Comparison of ENCODE assay signal across 10 mouse cellular contexts in genomic region chr15:98096957-98097356, GRCm38 (mm10). TPM values are rescaled to one million over a fixed set of nuclear protein-coding genes. Genes with fewer than 3 reads are reported as not detected.
A peak's percentile ranks its signal among the peaks of the same experiment; 100 is the strongest.
DNase-seq lines count a peak whose midpoint lies in the region; ATAC-seq and TF ChIP-seq lines count a peak whose summit lies in the region.
"Had no signal": no experiment of that assay in that cellular context is flagged by ENCODE, and none has a peak within 500 bp of the region (broad histone marks: within the 10 kb centered on the region; RNA-seq: fewer than 3 reads in every experiment).

No protein-coding gene starts in this region.

- 59% methylated on average over 3 of the region's 3 CpGs for WGBS in liver, adult 2 months
- 47% methylated on average over 3 of the region's 3 CpGs for WGBS in liver, embryonic 11.5 days
- 47% methylated on average over 3 of the region's 3 CpGs for WGBS in liver, embryonic 14.5 days (ENCODE audit: insufficient replicate concordance)
- 52% methylated on average over 3 of the region's 3 CpGs for WGBS in embryonic facial prominence, embryonic 10.5 days
- WGBS in midbrain, embryonic 16.5 days = 50% methylated on average over 3 of the region's 3 CpGs

- no peaks in the 10 kb centered on the region for H3K27me3 ChIP-seq in liver, adult 2 months (ENCODE audit: control insufficient read depth, insufficient read depth, low read length)
- H3K27me3 ChIP-seq in liver, embryonic 11.5 days (replicated peaks; ENCODE audit: control insufficient read depth, insufficient read depth, low read length) = no peaks in the 10 kb centered on the region
- H3K27me3 ChIP-seq in ES-Bruce4 (ENCODE audit: control insufficient read depth, insufficient read depth, low read length, poor library complexity, severe bottlenecking) = no peaks in the 10 kb centered on the region
- no peaks in the 10 kb centered on the region for H3K27me3 ChIP-seq in liver, embryonic 14.5 days (ENCODE audit: control insufficient read depth, insufficient read depth, low read length)
- H3K27me3 ChIP-seq in embryonic facial prominence, embryonic 10.5 days (replicated peaks; ENCODE audit: low read depth, poor library complexity, severe bottlenecking) = no peaks in the 10 kb centered on the region
- H3K27me3 ChIP-seq in midbrain, embryonic 16.5 days (ENCODE audit: control insufficient read depth, insufficient read depth, low read depth, low read length) = no peaks in the 10 kb centered on the region
- H3K27me3 ChIP-seq: heart, embryonic 12.5 days had no signal

- no peak for TF ChIP-seq EP300 in ES-Bruce4 (IDR thresholded peaks at IDR 0.05; ENCODE audit: insufficient read depth, low read depth, low read length)
- no peak for TF ChIP-seq EP300 in liver, embryonic 14.5 days (IDR thresholded peaks at IDR 0.05; ENCODE audit: low read depth)

- ATAC-seq in liver, embryonic 11.5 days (replicated peaks; ENCODE audit: low FRiP score) = no peak
- ATAC-seq in liver, embryonic 14.5 days (ENCODE audit: insufficient read depth) = no peak
- ATAC-seq in midbrain, embryonic 16.5 days = no peak

- H3K9me3 ChIP-seq in liver, embryonic 11.5 days (ENCODE audit: control insufficient read depth, low read length) = no peaks in the 10 kb centered on the region
- H3K9me3 ChIP-seq in ES-Bruce4 (replicated peaks; ENCODE audit: control insufficient read depth, insufficient read depth, low read length, poor library complexity, severe bottlenecking) = no peaks in the 10 kb centered on the region
- no peaks in the 10 kb centered on the region for H3K9me3 ChIP-seq in liver, embryonic 14.5 days (ENCODE audit: control insufficient read depth, low read length)
- H3K9me3 ChIP-seq in embryonic facial prominence, embryonic 10.5 days = no peaks in the 10 kb centered on the region
- H3K9me3 ChIP-seq in midbrain, embryonic 16.5 days (replicated peaks; ENCODE audit: control insufficient read depth, low read length, poor library complexity, severe bottlenecking) = 0 out of 2 replicates have a peak, but pooled peaks cover 2% of the 10 kb centered on the region
- H3K9me3 ChIP-seq: heart, embryonic 12.5 days had no signal

- no peak overlapping the region for H3K27ac ChIP-seq in liver, adult 2 months (replicated peaks; ENCODE audit: insufficient read depth, low read depth, low read length)
- H3K27ac ChIP-seq in liver, embryonic 11.5 days (ENCODE audit: low read depth, low read length) = no peak overlapping the region
- H3K27ac ChIP-seq in ES-Bruce4 (ENCODE audit: insufficient read depth, low read length) = no peak overlapping the region
- no peak overlapping the region for H3K27ac ChIP-seq in liver, embryonic 14.5 days
- H3K27ac ChIP-seq in embryonic facial prominence, embryonic 10.5 days (replicated peaks) = no peak overlapping the region
- H3K27ac ChIP-seq in midbrain, embryonic 16.5 days (ENCODE audit: low read length) = no peak overlapping the region
- H3K27ac ChIP-seq: macrophage had no signal

- H3K4me2 ChIP-seq in liver, embryonic 11.5 days = no peak overlapping the region
- no peak overlapping the region for H3K4me2 ChIP-seq in liver, embryonic 14.5 days (ENCODE audit: low read depth)
- H3K4me2 ChIP-seq in midbrain, embryonic 16.5 days (ENCODE audit: low read length) = no peak overlapping the region
- H3K4me2 ChIP-seq: heart, embryonic 12.5 days had no signal

- peak; percentile 10 for DNase-seq in embryo, embryonic 10.5 days (ENCODE audit: low spot score)
- DNase-seq in embryo, embryonic 10 days (ENCODE audit: low spot score) = no peak
- no peak for DNase-seq in liver, adult 2 months (ENCODE audit: extremely low read depth, low read depth, low spot score)
- no peak for DNase-seq in liver, embryonic 11.5 days (ENCODE audit: low spot score)
- no peak for DNase-seq in liver, embryonic 14.5 days (ENCODE audit: low read depth in 3 of 3, low spot score in 3 of 3)
- no peak for DNase-seq in embryonic facial prominence, embryonic 10.5 days (ENCODE audit: low spot score)

- no peak overlapping the region for H3K9ac ChIP-seq in liver, adult 2 months (ENCODE audit: low read depth, low read length)
- H3K9ac ChIP-seq in liver, embryonic 11.5 days (ENCODE audit: low read depth, low read length) = no peak overlapping the region
- no peak overlapping the region for H3K9ac ChIP-seq in ES-Bruce4 (ENCODE audit: low read depth, poor library complexity, severe bottlenecking)
- no peak overlapping the region for H3K9ac ChIP-seq in liver, embryonic 14.5 days (replicated peaks)
- H3K9ac ChIP-seq in midbrain, embryonic 16.5 days (ENCODE audit: low read depth, low read length) = no peak overlapping the region
- H3K9ac ChIP-seq: heart, embryonic 12.5 days had no signal

- no peaks in the 10 kb centered on the region for H3K36me3 ChIP-seq in liver, adult 2 months (ENCODE audit: control insufficient read depth, insufficient read depth, low read length)
- no peaks in the 10 kb centered on the region; the same call in 1 of the 2 replicates for H3K36me3 ChIP-seq in liver, embryonic 11.5 days (ENCODE audit: control insufficient read depth, insufficient read depth, low read length)
- no peaks in the 10 kb centered on the region for H3K36me3 ChIP-seq in ES-Bruce4 (ENCODE audit: control insufficient read depth, insufficient read depth, low read length, poor library complexity, severe bottlenecking)
- H3K36me3 ChIP-seq in liver, embryonic 14.5 days (replicated peaks; ENCODE audit: control insufficient read depth, insufficient read depth, low read depth) = no peaks in the 10 kb centered on the region
- no peaks in the 10 kb centered on the region for H3K36me3 ChIP-seq in embryonic facial prominence, embryonic 10.5 days (replicated peaks)
- H3K36me3 ChIP-seq in midbrain, embryonic 16.5 days (ENCODE audit: control insufficient read depth, insufficient read depth, low read length) = no peaks in the 10 kb centered on the region
- H3K36me3 ChIP-seq: heart, embryonic 12.5 days had no signal

- H3K79me2 ChIP-seq in liver, adult 2 months (ENCODE audit: control insufficient read depth, insufficient read depth, low read length) = no peaks in the 10 kb centered on the region

- no peak overlapping the region for H3K4me3 ChIP-seq in liver, adult 2 months (ENCODE audit: insufficient read depth, low read depth, low read length)
- H3K4me3 ChIP-seq in liver, embryonic 11.5 days (ENCODE audit: low read depth, low read length) = no peak overlapping the region
- no peak overlapping the region for H3K4me3 ChIP-seq in ES-Bruce4 (ENCODE audit: low read depth, low read length)
- H3K4me3 ChIP-seq in liver, embryonic 14.5 days (ENCODE audit: insufficient read depth in 1 of 2, low read depth in 2 of 2, low read length in 2 of 2) = no peak overlapping the region
- no peak overlapping the region for H3K4me3 ChIP-seq in embryonic facial prominence, embryonic 10.5 days
- no peak overlapping the region for H3K4me3 ChIP-seq in midbrain, embryonic 16.5 days (ENCODE audit: low read depth, low read length)
- H3K4me3 ChIP-seq: heart, embryonic 12.5 days had no signal

- no peak for TF ChIP-seq POLR2A in liver, adult 2 months (IDR thresholded peaks at IDR 0.05; ENCODE audit: extremely low read depth, insufficient read depth, low read length)
- no peak for TF ChIP-seq POLR2A in ES-Bruce4 (IDR thresholded peaks at IDR 0.05; ENCODE audit: insufficient read depth, low read length)

- peak; percentile 38; the same call in 1 of the 2 replicates for TF ChIP-seq CTCF in liver, adult 2 months (IDR thresholded peaks at IDR 0.05; ENCODE audit: low read depth, low read length)
- TF ChIP-seq CTCF in ES-Bruce4 (IDR thresholded peaks at IDR 0.05; ENCODE audit: low read depth, low read length) = peak; percentile 76
- TF ChIP-seq CTCF in liver, embryonic 14.5 days (IDR thresholded peaks at IDR 0.05; ENCODE audit: low read depth) = peak; percentile 70

- H3K4me1 ChIP-seq in liver, adult 2 months (ENCODE audit: control insufficient read depth, insufficient read depth, low read length) = peaks cover 3% of the 10 kb centered on the region; the same call in 1 of the 2 replicates
- H3K4me1 ChIP-seq in liver, embryonic 11.5 days (replicated peaks; ENCODE audit: control insufficient read depth, insufficient read depth, low read length) = peaks cover 1% of the 10 kb centered on the region; the same call in 1 of the 2 replicates
- no peaks in the 10 kb centered on the region for H3K4me1 ChIP-seq in ES-Bruce4 (ENCODE audit: control insufficient read depth, insufficient read depth, low read length)
- 0 out of 4 replicates have a peak, but pooled peaks cover 0 to 2% of the 10 kb centered on the region in 2 experiments for H3K4me1 ChIP-seq in liver, embryonic 14.5 days (replicated peaks; ENCODE audit: control insufficient read depth in 2 of 2, insufficient read depth in 2 of 2, low read length in 1 of 2)
- H3K4me1 ChIP-seq in embryonic facial prominence, embryonic 10.5 days = peaks cover 13% of the 10 kb centered on the region
- peaks cover 10% of the 10 kb centered on the region for H3K4me1 ChIP-seq in midbrain, embryonic 16.5 days (ENCODE audit: control insufficient read depth, insufficient read depth, low read length)

RNA-seq across cellular contexts. Expression of gene Senp1, which starts 3.4 kb away (rescaled TPM):
- 4.4 TPM in 2 replicates for total RNA-seq in liver, adult 2 months (2014; rRNA removed)
- 2.2 and 3.7 TPM in 2 replicates for polyA plus RNA-seq in liver, adult 2 months (2012; rRNA removed)
- polyA plus RNA-seq in liver, embryonic 11.5 days (2014; fragmentation: Nextera tagmentation; extraction: Ambion mirVana) = 37.9 and 38.6 TPM in 2 replicates
- polyA plus RNA-seq in ES-Bruce4 (2011; ENCODE audit: insufficient read depth, insufficient read length, low read depth, missing spikeins) = 69.2 and 70.6 TPM in 2 replicates
- polyA plus RNA-seq in liver, embryonic 14.5 days (2012; rRNA removed) = 8.7 and 10.7 TPM in 2 replicates
- 15.3 and 16.9 TPM in 2 replicates for polyA plus RNA-seq in liver, embryonic 14.5 days (2014; fragmentation: Nextera tagmentation; extraction: Ambion mirVana)
- 46.6 and 47.3 TPM in 2 replicates for polyA plus RNA-seq in embryonic facial prominence, embryonic 10.5 days (2016; fragmentation: Nextera tagmentation; extraction: Ambion mirVana)
- 20.8 and 25.3 TPM in 2 replicates for polyA plus RNA-seq in midbrain, embryonic 16.5 days (2015; fragmentation: Nextera tagmentation; extraction: Ambion mirVana)

RNA-seq across cellular contexts. Expression of gene Pfkm, which starts 4.6 kb away (rescaled TPM):
- total RNA-seq in liver, adult 2 months (2014; rRNA removed) = 9.4 and 10.5 TPM in 2 replicates
- 10.8 and 12.3 TPM in 2 replicates for polyA plus RNA-seq in liver, adult 2 months (2012; rRNA removed)
- 37.2 and 42.5 TPM in 2 replicates for polyA plus RNA-seq in liver, embryonic 11.5 days (2014; fragmentation: Nextera tagmentation; extraction: Ambion mirVana)
- polyA plus RNA-seq in ES-Bruce4 (2011; ENCODE audit: insufficient read depth, insufficient read length, low read depth, missing spikeins) = 39.8 and 42.8 TPM in 2 replicates
- polyA plus RNA-seq in liver, embryonic 14.5 days (2012; rRNA removed) = 18.2 and 22.4 TPM in 2 replicates
- polyA plus RNA-seq in liver, embryonic 14.5 days (2014; fragmentation: Nextera tagmentation; extraction: Ambion mirVana) = 19.6 and 20.6 TPM in 2 replicates
- 36.6 and 39.8 TPM in 2 replicates for polyA plus RNA-seq in embryonic facial prominence, embryonic 10.5 days (2016; fragmentation: Nextera tagmentation; extraction: Ambion mirVana)
- 93.9 and 102 TPM in 2 replicates for polyA plus RNA-seq in midbrain, embryonic 16.5 days (2015; fragmentation: Nextera tagmentation; extraction: Ambion mirVana)
